In the genomic region with DNA sequence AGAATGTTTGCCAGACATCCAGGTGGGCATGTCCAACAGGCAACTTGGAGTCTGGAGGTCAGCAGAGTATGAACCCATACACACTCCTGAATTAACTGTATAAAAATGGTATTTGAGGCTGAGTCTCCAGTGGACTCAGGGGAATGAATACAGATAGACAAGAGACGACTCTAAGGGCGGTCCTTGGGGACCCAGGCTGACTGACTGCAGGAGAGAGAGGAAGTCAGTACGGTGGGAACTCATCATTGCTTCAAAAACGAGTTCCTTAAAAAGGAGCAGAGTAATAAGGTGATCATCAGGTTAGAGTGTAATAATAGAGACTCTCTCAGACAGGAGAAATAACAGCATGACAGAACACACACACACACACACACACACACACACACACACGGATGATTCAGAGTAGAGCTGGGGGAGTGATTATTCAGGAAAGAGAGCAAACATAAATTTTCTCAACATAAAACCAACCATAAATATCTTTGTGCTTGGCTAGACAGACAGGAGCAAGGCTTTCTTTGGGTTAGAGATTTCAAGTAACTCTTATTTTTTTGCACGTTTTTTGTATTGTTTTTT, we compare ENCODE assay signal across 16 mouse cellular contexts. TPM values are rescaled to one million over a fixed set of nuclear protein-coding genes. Genes with fewer than 3 reads are reported as not detected.
DNase-seq lines count a peak whose midpoint lies in the region; ATAC-seq and TF ChIP-seq lines count a peak whose summit lies in the region.
"Had no signal": no experiment of that assay in that cellular context is flagged by ENCODE, and none has a peak within 500 bp of the region (broad histone marks: within the 10 kb centered on the region; RNA-seq: fewer than 3 reads in every experiment).

No protein-coding gene starts in this region.

- H3K27me3 ChIP-seq in liver, embryonic 14.5 days (ENCODE audit: control insufficient read depth, insufficient read depth, low read length) = no peaks in the 10 kb centered on the region
- no peaks in the 10 kb centered on the region for H3K27me3 ChIP-seq in splenic B cell, adult 2 months (ENCODE audit: control insufficient read depth, insufficient read depth, low read length, poor library complexity, severe bottlenecking)
- H3K27me3 ChIP-seq: embryonic facial prominence, embryonic 13.5 days; heart, embryonic 15.5 days; kidney, embryonic 15.5 days; stomach, embryonic 15.5 days had no signal

- no peak overlapping the region for H3K9ac ChIP-seq in liver, embryonic 14.5 days (replicated peaks)
- H3K9ac ChIP-seq: embryonic facial prominence, embryonic 13.5 days; heart, embryonic 15.5 days; kidney, embryonic 15.5 days; stomach, embryonic 15.5 days had no signal

- peaks cover 16 to 24% of the 10 kb centered on the region in 2 experiments for H3K4me1 ChIP-seq in liver, embryonic 14.5 days (replicated peaks; ENCODE audit: control insufficient read depth in 2 of 2, insufficient read depth in 2 of 2, low read length in 1 of 2)
- H3K4me1 ChIP-seq: embryonic facial prominence, embryonic 13.5 days; kidney, embryonic 15.5 days; stomach, embryonic 15.5 days had no signal

- peak overlapping the region; percentile 50 for H3K4me2 ChIP-seq in liver, embryonic 14.5 days (ENCODE audit: low read depth)
- H3K4me2 ChIP-seq: embryonic facial prominence, embryonic 13.5 days; heart, embryonic 15.5 days; kidney, embryonic 15.5 days; midbrain, embryonic 11.5 days; stomach, embryonic 15.5 days had no signal

- no peak overlapping the region for H3K27ac ChIP-seq in liver, embryonic 14.5 days
- H3K27ac ChIP-seq: embryonic facial prominence, embryonic 13.5 days; heart, embryonic 15.5 days; kidney, embryonic 15.5 days; layer of hippocampus, adult 2 months; stomach, embryonic 15.5 days had no signal

- H3K36me3 ChIP-seq in liver, embryonic 14.5 days (replicated peaks; ENCODE audit: control insufficient read depth, insufficient read depth, low read depth) = no peaks in the 10 kb centered on the region
- no peaks in the 10 kb centered on the region for H3K36me3 ChIP-seq in splenic B cell, adult 2 months (ENCODE audit: control insufficient read depth, insufficient read depth, low read length, poor library complexity, severe bottlenecking)
- H3K36me3 ChIP-seq: embryonic facial prominence, embryonic 13.5 days; heart, embryonic 15.5 days; kidney, embryonic 15.5 days; stomach, embryonic 15.5 days had no signal

- no peak for TF ChIP-seq EP300 in liver, embryonic 14.5 days (IDR thresholded peaks at IDR 0.05; ENCODE audit: low read depth)

- 23% methylated on average over 6 of the region's 6 CpGs for WGBS in liver, embryonic 14.5 days (ENCODE audit: insufficient replicate concordance)

- peak; percentile 53; the same call in 1 of the 2 replicates for ATAC-seq in liver, embryonic 14.5 days (ENCODE audit: insufficient read depth)
- ATAC-seq: Patski had no signal

- no peaks in the 10 kb centered on the region for H3K9me3 ChIP-seq in liver, embryonic 14.5 days (ENCODE audit: control insufficient read depth, low read length)
- H3K9me3 ChIP-seq: embryonic facial prominence, embryonic 13.5 days; heart, embryonic 15.5 days; kidney, embryonic 15.5 days; stomach, embryonic 15.5 days had no signal

- peak overlapping the region in 1 of 2 experiments; percentile 14; a peak in 2 of 4 replicates for H3K4me3 ChIP-seq in liver, embryonic 14.5 days (ENCODE audit: insufficient read depth in 1 of 2, low read depth in 2 of 2, low read length in 2 of 2)
- H3K4me3 ChIP-seq: embryonic facial prominence, embryonic 13.5 days; heart, embryonic 15.5 days; kidney, embryonic 15.5 days; layer of hippocampus, adult 2 months; stomach, embryonic 15.5 days had no signal

- intact Hi-C loops in left cerebral cortex, postnatal 14 days (cut with DNase I) = no loop called here
- intact Hi-C loops in left cerebral cortex, postnatal 4 days (cut with DNase I) = no loop called here

- no peak for TF ChIP-seq CTCF in liver, embryonic 14.5 days (IDR thresholded peaks at IDR 0.05; ENCODE audit: low read depth)

- DNase-seq in left cerebral cortex, postnatal 14 days (ENCODE audit: low spot score in 2 of 2) = peak; percentile 30 to 33
- DNase-seq in left cerebral cortex, postnatal 4 days = no peak
- peak; percentile 26 for DNase-seq in adrenal gland, postnatal 25 days
- no peak for DNase-seq in liver, embryonic 14.5 days (ENCODE audit: low read depth in 3 of 3, low spot score in 3 of 3)
- DNase-seq in splenic B cell, adult 2 months (ENCODE audit: low read depth, low spot score) = peak; percentile 33
- DNase-seq in cerebellum, postnatal 10 days = no peak
- no peak for DNase-seq in cerebellum, adult 18-20 months
- DNase-seq: cerebellum, postnatal 36 days; lung, postnatal 10 days had no signal

RNA-seq across cellular contexts. Expression of a gene that starts 8.6 kb away (rescaled TPM):
- 10 to 100 TPM; 91.4 to 93.4 TPM for total RNA-seq in left cerebral cortex, postnatal 14 days (2021)
- total RNA-seq in left cerebral cortex, postnatal 4 days (2021) = 100 to 1,000 TPM; 153 to 167 TPM
- 43.9 and 63.3 TPM in 2 replicates for total RNA-seq in adrenal gland, postnatal 25 days (2021)
- 3.3 and 4.2 TPM in 2 replicates for polyA plus RNA-seq in liver, embryonic 14.5 days (2012; rRNA removed)
- 2.2 and 2.4 TPM in 2 replicates for polyA plus RNA-seq in liver, embryonic 14.5 days (2014; fragmentation: Nextera tagmentation; extraction: Ambion mirVana)

Comparison
In these comparisons a context has a peak if more than half of its experiments do, and no peak if none do; other contexts are left out.
1. DNase-seq: peak in left cerebral cortex, postnatal 14 days (2 of 2), adrenal gland, postnatal 25 days (single experiment) and splenic B cell, adult 2 months (single experiment); none in left cerebral cortex, postnatal 4 days (single experiment), liver, embryonic 14.5 days (0 of 3), cerebellum, postnatal 10 days (0 of 2) and cerebellum, adult 18-20 months (0 of 2).